Mouse (Mus musculus) MEL (cell line): ENCODE measurements around the gene Fam208b. TPM values are rescaled to one million over a fixed set of nuclear protein-coding genes. Genes with fewer than 3 reads are reported as not detected.

ENCODE experiments used
- DNase-seq: peaks from one replicate; pipeline ENCODE4 v3.0.0; 2011; ENCODE audit warnings: low read depth, low spot score
- H3K27ac ChIP-seq: 2 replicates; pipeline ENCODE4 v1.5.1; 2012; ENCODE audit warnings: low read depth, mild to moderate bottlenecking, control low read depth, low read length, moderate library complexity; ENCODE audit not compliant: control insufficient read depth
- H3K27me3 ChIP-seq, 2 experiments: fragments of 150-350 bp in 1 of 2; sonication (generic) in 1 of 2; 2 replicates each; pipeline ENCODE4 v1.6.1; 2012; ENCODE audit warnings: low read length in 2 of 2, mild to moderate bottlenecking in 2 of 2, improper control_type of control experiment in 1 of 2, moderate library complexity in 1 of 2; ENCODE audit not compliant: insufficient read depth in 2 of 2, control insufficient read depth in 1 of 2
- H3K36me3 ChIP-seq, 2 experiments: 2 replicates each; pipeline ENCODE4 v1.6.1; 2012 to 2014; ENCODE audit warnings: low read length in 2 of 2, improper control_type of control experiment in 1 of 2, inconsistent platforms in 1 of 2, mild to moderate bottlenecking in 1 of 2; ENCODE audit not compliant: insufficient read depth in 2 of 2, control insufficient read depth in 1 of 2
- H3K4me1 ChIP-seq, 2 experiments: fragments of 150-350 bp in 1 of 2; sonication (generic) in 1 of 2; 2 replicates each; pipeline ENCODE4 v1.6.1; 2012; ENCODE audit warnings: low read length in 2 of 2, improper control_type of control experiment in 1 of 2, mild to moderate bottlenecking in 1 of 2; ENCODE audit not compliant: insufficient read depth in 2 of 2, control insufficient read depth in 1 of 2
- H3K4me3 ChIP-seq, 2 experiments: fragments of 150-350 bp in 1 of 2; sonication (generic) in 1 of 2; 2 replicates each; pipeline ENCODE4 v1.5.1; 2012; ENCODE audit warnings: low read depth in 2 of 2, low read length in 2 of 2, mild to moderate bottlenecking in 2 of 2, moderate library complexity in 2 of 2, control low read depth in 1 of 2, improper control_type of control experiment in 1 of 2; ENCODE audit not compliant: control insufficient read depth in 1 of 2, insufficient read depth in 1 of 2
- H3K79me2 ChIP-seq: 2 replicates; pipeline ENCODE4 v1.6.1; 2012; ENCODE audit warnings: mild to moderate bottlenecking, low read length, moderate library complexity; ENCODE audit not compliant: control insufficient read depth, poor library complexity, insufficient read depth
- H3K9ac ChIP-seq: 2 replicates; pipeline ENCODE4 v1.6.1; 2012; ENCODE audit warnings: low read depth, mild to moderate bottlenecking, control low read depth, low read length, moderate library complexity; ENCODE audit not compliant: control insufficient read depth, poor library complexity, severe bottlenecking
- H3K9me3 ChIP-seq: fragments of 150-350 bp; sonication (generic); replicated peaks from 2 replicates; pipeline ENCODE4 v1.6.1; 2012; ENCODE audit warnings: mild to moderate bottlenecking, low read length, improper control_type of control experiment, moderate library complexity; ENCODE audit not compliant: insufficient read depth
- CHD2 ChIP-seq: IDR thresholded peaks from 2 replicates; pipeline ENCODE4 v1.6.1; 2011; ENCODE audit warnings: low read length, improper control_type of control experiment
- CTCF ChIP-seq, 3 experiments: IDR thresholded peaks in 2 of 3; conservative IDR thresholded peaks in 1 of 3; 2 replicates each; pipeline ENCODE4 v1.5.1; 2011 to 2012; ENCODE audit warnings: low read length in 3 of 3, low read depth in 2 of 3, mild to moderate bottlenecking in 2 of 3, improper control_type of control experiment in 1 of 3, inconsistent platforms in 1 of 3, mixed read lengths in 1 of 3, moderate library complexity in 1 of 3; ENCODE audit not compliant: control insufficient read depth in 1 of 3, insufficient read depth in 1 of 3, poor library complexity in 1 of 3, severe bottlenecking in 1 of 3
- E2F4 ChIP-seq: IDR thresholded peaks from 2 replicates; pipeline ENCODE4 v1.6.1; 2011; ENCODE audit warnings: low read depth, low read length, improper control_type of control experiment, borderline replicate concordance
- EP300 ChIP-seq, 2 experiments: IDR thresholded peaks; 2 replicates each; pipeline ENCODE4 v1.6.1; 2011; ENCODE audit warnings: improper control_type of control experiment in 2 of 2, low read length in 2 of 2, low read depth in 1 of 2, mild to moderate bottlenecking in 1 of 2
- ETS1 ChIP-seq: IDR thresholded peaks from 2 replicates; pipeline ENCODE4 v1.6.1; 2012; ENCODE audit warnings: low read depth, mild to moderate bottlenecking, inconsistent platforms, low read length, improper control_type of control experiment, moderate library complexity
- GATA1 ChIP-seq: IDR thresholded peaks from 2 replicates; pipeline ENCODE4 v1.6.1; 2011; ENCODE audit warnings: low read depth, low read length, improper control_type of control experiment
- JUND ChIP-seq: IDR thresholded peaks from 2 replicates; pipeline ENCODE4 v1.6.1; 2011; ENCODE audit warnings: low read depth, mild to moderate bottlenecking, improper control_type of control experiment, low read length
- MAFK ChIP-seq: IDR thresholded peaks from 2 replicates; pipeline ENCODE4 v1.6.1; 2011; ENCODE audit warnings: low read depth, mild to moderate bottlenecking, low read length, improper control_type of control experiment, borderline replicate concordance
- MXI1 ChIP-seq: IDR thresholded peaks from 2 replicates; pipeline ENCODE4 v1.6.1; 2011; ENCODE audit warnings: mild to moderate bottlenecking, low read depth, low read length, improper control_type of control experiment
- MYC ChIP-seq: IDR thresholded peaks from 2 replicates; pipeline ENCODE4 v1.6.1; 2011; ENCODE audit warnings: low read depth, mild to moderate bottlenecking, low read length, improper control_type of control experiment, moderate library complexity
- NRF1 ChIP-seq: IDR thresholded peaks from 2 replicates; pipeline ENCODE4 v1.6.1; 2014; ENCODE audit warnings: low read depth, mild to moderate bottlenecking, inconsistent platforms, low read length, improper control_type of control experiment, moderate library complexity; ENCODE audit not compliant: poor library complexity, insufficient read depth, severe bottlenecking
- POLR2AphosphoS2 ChIP-seq: IDR thresholded peaks from 2 replicates; pipeline ENCODE4 v1.6.1; 2011; ENCODE audit warnings: low read length, improper control_type of control experiment
- SIN3A ChIP-seq: IDR thresholded peaks from 2 replicates; pipeline ENCODE4 v1.6.1; 2012; ENCODE audit warnings: low read length, improper control_type of control experiment, inconsistent platforms
- TBP ChIP-seq: IDR thresholded peaks from 2 replicates; pipeline ENCODE4 v1.8.0; 2011; ENCODE audit warnings: low read depth, low read length, improper control_type of control experiment
- UBTF ChIP-seq: IDR thresholded peaks from 2 replicates; pipeline ENCODE4 v1.6.1; 2012; ENCODE audit warnings: low read depth, mild to moderate bottlenecking, inconsistent platforms, low read length, improper control_type of control experiment, moderate library complexity, borderline replicate concordance; ENCODE audit not compliant: insufficient read depth
- ZC3H11A ChIP-seq: IDR thresholded peaks from 2 replicates; pipeline ENCODE4 v1.6.1; 2012; ENCODE audit warnings: low read depth, mild to moderate bottlenecking, inconsistent platforms, low read length, improper control_type of control experiment
- ZKSCAN1 ChIP-seq: IDR thresholded peaks from 2 replicates; pipeline ENCODE4 v1.6.1; 2012; ENCODE audit warnings: low read depth, mild to moderate bottlenecking, inconsistent platforms, low read length, improper control_type of control experiment, moderate library complexity
- ZMIZ1 ChIP-seq: IDR thresholded peaks from 2 replicates; pipeline ENCODE4 v1.6.1; 2012; ENCODE audit warnings: low read depth, mild to moderate bottlenecking, inconsistent platforms, low read length, improper control_type of control experiment, moderate library complexity
- ZNF384 ChIP-seq: IDR thresholded peaks from 2 replicates; pipeline ENCODE4 v1.6.1; 2012; ENCODE audit warnings: low read depth, mild to moderate bottlenecking, inconsistent platforms, low read length, improper control_type of control experiment
- polyA plus RNA-seq, 2 experiments: library from polyadenylated mRNA; stranded (reverse) in 1 of 2; unstranded in 1 of 2; fragments of >175 nt in 1 of 2; fragments of >200 nt in 1 of 2; gene quantifications; 2 replicates each; pipeline versions ENCODE4 v1.2.1 to v1.2.4; 2012; ENCODE audit warnings: low replicate concordance in 2 of 2, low read depth in 1 of 2; ENCODE audit not compliant: insufficient read length in 2 of 2, insufficient read depth in 1 of 2, missing spikeins in 1 of 2
- total RNA-seq: library from RNA; depleted of rRNA; stranded (reverse); fragments of 300-350 nt; gene quantifications from 2 replicates; pipeline ENCODE4 v1.2.3, GENCODE M21; 2012

Gene Fam208b
- total and polyA plus RNA-seq, 3 experiments: 23.5 to 183 (median 28.3) TPM

GRCm38 (mm10) chr13:3544077-3544874 lies 66.6 kb downstream of the Fam208b start:
- H3K79me2 ChIP-seq: peaks cover 81% of the 10 kb centered on the region
- no peak for DNase-seq
- H3K27ac ChIP-seq: no peak overlapping the region
- no peak overlapping the region for H3K9ac ChIP-seq
- no peak overlapping the region for H3K4me3 ChIP-seq
- H3K4me1 ChIP-seq: peaks cover 27 to 30% of the 10 kb centered on the region in 2 experiments
- TF ChIP-seq CTCF (IDR thresholded peaks at IDR 0.05 in 2 of 3, conservative IDR thresholded peaks at IDR 0.05 in 1 of 3; ENCODE audit: control insufficient read depth in 1 of 3, insufficient read depth in 1 of 3, low read depth in 2 of 3, low read length in 3 of 3, poor library complexity in 1 of 3, severe bottlenecking in 1 of 3) (peak in 1 of 3 experiments; percentile 4; a peak in 1 of 6 replicates), UBTF (no peak), ZNF384 (no peak), MAFK (no peak), MXI1 (no peak), ZC3H11A (no peak), GATA1 (peak; percentile 40; the same call in 1 of the 2 replicates), JUND (no peak)
- H3K9me3 ChIP-seq: no peaks in the 10 kb centered on the region
- no peaks in the 10 kb centered on the region for H3K27me3 ChIP-seq
- peaks cover 30 to 57% of the 10 kb centered on the region in 2 experiments for H3K36me3 ChIP-seq

- peak overlapping the region in 1 of 2 experiments; percentile 6; a peak in 1 of 4 replicates for H3K4me3 ChIP-seq
- no peak for TF ChIP-seq CTCF (IDR thresholded peaks at IDR 0.05 in 2 of 3, conservative IDR thresholded peaks at IDR 0.05 in 1 of 3; ENCODE audit: control insufficient read depth in 1 of 3, insufficient read depth in 1 of 3, low read depth in 2 of 3, low read length in 3 of 3, poor library complexity in 1 of 3, severe bottlenecking in 1 of 3)
- no peak for TF ChIP-seq CHD2
- peak; percentile 57 for TF ChIP-seq SIN3A
- peak; percentile 60; the same call in 1 of the 2 replicates for TF ChIP-seq ETS1
- TF ChIP-seq MYC: 0 out of 2 replicates have a peak, but pooled peaks have one; percentile 31
- no peak for TF ChIP-seq POLR2AphosphoS2
- TF ChIP-seq E2F4: no peak
- TF ChIP-seq TBP: no peak
- peak; percentile 40; the same call in 1 of the 2 replicates for TF ChIP-seq MAFK
- TF ChIP-seq EP300 (IDR thresholded peaks at IDR 0.05; ENCODE audit: low read depth in 1 of 2, low read length in 2 of 2): peak in 1 of 2 experiments; percentile 46; a peak in 1 of 4 replicates
- TF ChIP-seq ZKSCAN1: no peak
- no peak for TF ChIP-seq ZC3H11A
- TF ChIP-seq ZMIZ1: no peak
- peak; percentile 56 for TF ChIP-seq MXI1
- TF ChIP-seq ZNF384: peak; percentile 76
- TF ChIP-seq NRF1: peak; percentile 52; the same call in 1 of the 2 replicates
- TF ChIP-seq, all 39 proteins: peak for 8
- Histone ChIP-seq H3K27me3 (no peaks in the 10 kb centered on the region), H3K36me3 (peaks cover 10 to 62% of the 10 kb centered on the region in 2 experiments; a peak in 3 of 4 replicates), H3K9me3 (no peaks in the 10 kb centered on the region), H3K4me1 (peaks cover 30 to 31% of the 10 kb centered on the region in 2 experiments), H3K27ac (no peak overlapping the region; the same call in 1 of the 2 replicates), H3K79me2 (peaks cover 79% of the 10 kb centered on the region), H3K9ac (no peak overlapping the region; the same call in 1 of the 2 replicates)
- peak; percentile 84 for DNase-seq
Observed at GRCm38 (mm10) chr13:3541159-3541782, 69.6 kb downstream of the Fam208b start.
